Mouse (Mus musculus) limb, embryonic 14.5 days (tissue): Measurements from ENCODE around the gene Fgfr2. TPM values are rescaled to one million over a fixed set of nuclear protein-coding genes. Genes with fewer than 3 reads are reported as not detected.
"Not testable (repeated sequence)": the region's sequence is repeated elsewhere in the genome, so short reads cannot be mapped to it uniquely, and the experiment has no call there.

Source experiments
- ATAC-seq: fragments of 200-750 bp; cut with Nextera tagmentation; 2 replicates; pipeline ENCODE4 v1.8.0; 2017; ENCODE audit warnings: low read depth, moderate number of reproducible peaks, moderate TSS enrichment; ENCODE audit not compliant: low FRiP score
- DNase-seq: peaks from one replicate; pipeline ENCODE4 v3.0.0-alpha.2; 2015; ENCODE audit warnings: low spot score
- H3K27ac ChIP-seq: fragments of 300-500 bp; sonication (generic); replicated peaks from 2 replicates; pipeline ENCODE4 v1.5.1; 2014; ENCODE audit warnings: low read depth, mild to moderate bottlenecking, low read length, moderate library complexity, mixed read lengths
- H3K27me3 ChIP-seq: fragments of 300-500 bp; sonication (generic); 2 replicates; pipeline ENCODE4 v1.6.1; 2014; ENCODE audit warnings: low read length, mixed read lengths; ENCODE audit not compliant: control insufficient read depth, insufficient read depth
- H3K36me3 ChIP-seq: fragments of 300-500 bp; sonication (generic); 2 replicates; pipeline ENCODE4 v1.6.1; 2014; ENCODE audit warnings: mild to moderate bottlenecking, low read length, moderate library complexity, mixed read lengths; ENCODE audit not compliant: control insufficient read depth, insufficient read depth
- H3K4me1 ChIP-seq: fragments of 300-500 bp; sonication (generic); 2 replicates; pipeline ENCODE4 v1.6.1; 2014; ENCODE audit warnings: antibody characterized with exemption, low read length, mixed read lengths; ENCODE audit not compliant: control insufficient read depth, insufficient read depth
- H3K4me2 ChIP-seq: fragments of 300-500 bp; sonication (generic); replicated peaks from 2 replicates; pipeline ENCODE4 v1.6.1; 2014; ENCODE audit warnings: low read depth, mild to moderate bottlenecking, low read length, moderate library complexity; ENCODE audit not compliant: severe bottlenecking
- H3K4me3 ChIP-seq: fragments of 300-500 bp; sonication (generic); replicated peaks from 2 replicates; pipeline ENCODE4 v1.5.1; 2014; ENCODE audit warnings: low read length
- H3K9ac ChIP-seq: fragments of 300-500 bp; sonication (generic); 2 replicates; pipeline ENCODE4 v1.6.1; 2014; ENCODE audit warnings: mild to moderate bottlenecking, low read depth, low read length, moderate library complexity; ENCODE audit not compliant: severe bottlenecking
- H3K9me3 ChIP-seq: fragments of 300-500 bp; sonication (generic); 2 replicates; pipeline ENCODE4 v1.6.1; 2016; ENCODE audit warnings: low read length; ENCODE audit not compliant: control insufficient read depth
- POLR2A ChIP-seq: fragments of 200-500 bp; IDR thresholded peaks from 2 replicates; pipeline ENCODE4 v1.8.0; 2012; ENCODE audit warnings: inconsistent platforms, mild to moderate bottlenecking, moderate library complexity, borderline replicate concordance; ENCODE audit not compliant: insufficient read depth, insufficient read length; ENCODE audit errors: extremely low read depth
- WGBS: fragments of 180-500 bp; shearing (Covaris S2); extraction: QIAGEN DNeasy Blood & Tissue Kit; methylation state at CpG from one replicate; pipeline ENCODE4 v1.1.7; 2014; 5-methylcytosine and 5-hydroxymethylcytosine counted together
- polyA plus RNA-seq, 2 experiments: library from polyadenylated mRNA; depleted of rRNA in 1 of 2; stranded (reverse) in 1 of 2; unstranded in 1 of 2; fragments of >200 nt; fragmentation: Nextera tagmentation in 1 of 2; extraction: Ambion mirVana in 1 of 2; gene quantifications; 2 replicates each; pipeline versions ENCODE4 v1.2.1 to v1.2.3; 2012 to 2014

The Fgfr2 gene
- polyA plus RNA-seq, 2 experiments = 131 to 133 TPM

GRCm38 (mm10) chr7:130671301-130671700, 2451.8 kb downstream of the Fgfr2 start:
- no peak overlapping the region for H3K4me3 ChIP-seq
- H3K27ac ChIP-seq = no peak overlapping the region
- H3K9ac ChIP-seq = no peak overlapping the region
- DNase-seq (peak; percentile 18), ATAC-seq (no peak)
- 0 out of 2 replicates have a peak, but pooled peaks cover 1% of the 10 kb centered on the region for H3K36me3 ChIP-seq
- H3K27me3 ChIP-seq = no peaks in the 10 kb centered on the region
- 58% methylated on average over 6 of the region's 6 CpGs for WGBS
- H3K9me3 ChIP-seq = no peaks in the 10 kb centered on the region
- TF ChIP-seq POLR2A = no peak
- no peak overlapping the region for H3K4me2 ChIP-seq
- H3K4me1 ChIP-seq = peaks cover 32% of the 10 kb centered on the region

- Histone ChIP-seq H3K27ac (peak overlapping the region; percentile 11; the same call in 1 of the 2 replicates), H3K4me1 (peaks cover 32% of the 10 kb centered on the region), H3K9me3 (no peaks in the 10 kb centered on the region), H3K4me2 (no peak overlapping the region), H3K9ac (no peak overlapping the region), H3K36me3 (no peaks in the 10 kb centered on the region; the same call in 1 of the 2 replicates), H3K27me3 (no peaks in the 10 kb centered on the region), H3K4me3 (no peak overlapping the region)
- DNase-seq (no peak), ATAC-seq (no peak)
- 50% methylated on average over 4 of the region's 4 CpGs for WGBS
- no peak for TF ChIP-seq POLR2A
Measured at GRCm38 (mm10) chr7:130670358-130670757, 2452.8 kb downstream of the Fgfr2 start.

- no peak overlapping the region for H3K9ac ChIP-seq
- no peak overlapping the region for H3K4me2 ChIP-seq
- ATAC-seq (peak; percentile 45; the same call in 1 of the 2 replicates), DNase-seq (peak; percentile 67)
- no peak for TF ChIP-seq POLR2A
- peaks cover 32% of the 10 kb centered on the region for H3K4me1 ChIP-seq
- H3K27ac ChIP-seq = peak overlapping the region; percentile 27; the same call in 1 of the 2 replicates
- no peaks in the 10 kb centered on the region; the same call in 1 of the 2 replicates for H3K36me3 ChIP-seq
- H3K27me3 ChIP-seq = no peaks in the 10 kb centered on the region
- no peak overlapping the region for H3K4me3 ChIP-seq
- H3K9me3 ChIP-seq = no peaks in the 10 kb centered on the region
- 42% methylated on average over 8 of the region's 8 CpGs for WGBS
Measured at GRCm38 (mm10) chr7:130669370-130669881, 2453.7 kb downstream of the Fgfr2 start.

GRCm38 (mm10) chr7:130668729-130669281, 2454.3 kb downstream of the Fgfr2 start:
- no peak for DNase-seq
- no peak for TF ChIP-seq POLR2A
- H3K27me3 ChIP-seq = no peaks in the 10 kb centered on the region

GRCm38 (mm10) chr7:130668013-130668412, 2455.1 kb downstream of the Fgfr2 start:
- DNase-seq, H3K27me3 ChIP-seq, H3K9ac ChIP-seq, H3K4me3 ChIP-seq, H3K27ac ChIP-seq, H3K4me2 ChIP-seq, H3K9me3 ChIP-seq, ATAC-seq, H3K36me3 ChIP-seq: not testable (repeated sequence)
- WGBS = 77% methylated on average over 1 of the region's 1 CpGs
- H3K4me1 ChIP-seq = peaks cover 32% of the 10 kb centered on the region

More at GRCm38 (mm10) chr7:130668729-130669281, 2454.3 kb downstream of the Fgfr2 start:
- Histone ChIP-seq H3K36me3 (no peaks in the 10 kb centered on the region; the same call in 1 of the 2 replicates), H3K4me2 (no peak overlapping the region), H3K9me3 (no peaks in the 10 kb centered on the region), H3K27ac (peak overlapping the region; percentile 27; the same call in 1 of the 2 replicates), H3K9ac (no peak overlapping the region), H3K4me3 (no peak overlapping the region), H3K4me1 (peaks cover 32% of the 10 kb centered on the region)
- 53% methylated on average over 7 of the region's 7 CpGs for WGBS
- peak; percentile 16; the same call in 1 of the 2 replicates for ATAC-seq
